Mouse (Mus musculus): ENCODE data around the gene Hand2.

- TF ChIP-seq CTCF (IDR thresholded peaks at IDR 0.05; ENCODE audit: low read depth) (no peak), EP300 (IDR thresholded peaks at IDR 0.05; ENCODE audit: low read depth) (no peak)
Observed at GRCm38 (mm10) chr8:57317890-57318480, 2.8 kb upstream of the Hand2 start.

Data from liver, postnatal 0 days (tissue).